Mouse (Mus musculus) stomach, embryonic 14.5 days (tissue): ENCODE data around the gene Plekhg6. TPM values are rescaled to one million over a fixed set of nuclear protein-coding genes. Genes with fewer than 3 reads are reported as not detected.
A peak's percentile ranks its signal among the peaks of the same experiment; 100 is the strongest.

Source experiments
- ATAC-seq: fragments of 200-750 bp; cut with Nextera tagmentation; 2 replicates; pipeline ENCODE4 v1.8.0; 2017; ENCODE audit warnings: low read depth, moderate TSS enrichment; ENCODE audit not compliant: insufficient number of reproducible peaks, insufficient read depth, low FRiP score
- H3K27ac ChIP-seq: fragments of 300-500 bp; sonication (generic); 2 replicates; pipeline ENCODE4 v1.5.1; 2014; ENCODE audit warnings: mild to moderate bottlenecking, low read length, moderate library complexity, mixed read lengths
- H3K27me3 ChIP-seq: fragments of 300-500 bp; sonication (generic); 2 replicates; pipeline ENCODE4 v1.6.1; 2014; ENCODE audit warnings: low read length, control low read depth, mixed read lengths; ENCODE audit not compliant: control insufficient read depth, insufficient read depth
- H3K36me3 ChIP-seq: fragments of 300-500 bp; sonication (generic); 2 replicates; pipeline ENCODE4 v1.6.1; 2014; ENCODE audit warnings: mild to moderate bottlenecking, control low read depth, low read length, moderate library complexity, mixed read lengths; ENCODE audit not compliant: control insufficient read depth, insufficient read depth
- H3K4me1 ChIP-seq: fragments of 300-500 bp; sonication (generic); 2 replicates; pipeline ENCODE4 v1.6.1; 2014; ENCODE audit warnings: low read length, control low read depth, mixed read lengths; ENCODE audit not compliant: control insufficient read depth, insufficient read depth
- H3K4me2 ChIP-seq: fragments of 300-500 bp; sonication (generic); replicated peaks from 2 replicates; pipeline ENCODE4 v1.6.1; 2014; ENCODE audit warnings: low read depth, low read length, control low read depth
- H3K4me3 ChIP-seq: fragments of 300-500 bp; sonication (generic); 2 replicates; pipeline ENCODE4 v1.5.1; 2014; ENCODE audit warnings: low read depth, low read length, control low read depth
- H3K9ac ChIP-seq: fragments of 300-500 bp; sonication (generic); replicated peaks from 2 replicates; pipeline ENCODE4 v1.6.1; 2014; ENCODE audit warnings: low read depth, mild to moderate bottlenecking, control low read depth, low read length, moderate library complexity, mixed read lengths
- H3K9me3 ChIP-seq: fragments of 300-500 bp; sonication (generic); 2 replicates; pipeline ENCODE4 v1.6.1; 2016; ENCODE audit warnings: low read depth, low read length, control low read depth; ENCODE audit not compliant: control insufficient read depth
- WGBS: fragments of 180-500 bp; shearing (Covaris S2); extraction: QIAGEN DNeasy Blood & Tissue Kit; methylation state at CpG from one replicate; pipeline ENCODE4 v1.1.7; 2014; 5-methylcytosine and 5-hydroxymethylcytosine counted together
- polyA plus RNA-seq: library from polyadenylated mRNA; unstranded; fragments of >200 nt; fragmentation: Nextera tagmentation; extraction: Ambion mirVana; gene quantifications from 2 replicates; pipeline ENCODE4 v1.2.1, GENCODE M21; 2014

Gene Plekhg6
- polyA plus RNA-seq, 1 experiment from 2014 or later = 2.1 TPM

GRCm38 (mm10) chr6:125334356-125334755 lies 46.2 kb downstream of the Plekhg6 start:
- 83% methylated on average over 2 of the region's 2 CpGs for WGBS

GRCm38 (mm10) chr6:125333112-125333899 lies 47.3 kb downstream of the Plekhg6 start:
- Histone ChIP-seq H3K27me3 (no peaks in the 10 kb centered on the region), H3K9ac (no peak overlapping the region), H3K27ac (no peak overlapping the region), H3K4me2 (no peak overlapping the region), H3K9me3 (no peaks in the 10 kb centered on the region), H3K4me3 (no peak overlapping the region), H3K36me3 (no peaks in the 10 kb centered on the region), H3K4me1 (peaks cover 6% of the 10 kb centered on the region; the same call in 1 of the 2 replicates)
- no peak for ATAC-seq
- WGBS = 66% methylated on average over 14 of the region's 14 CpGs

More at GRCm38 (mm10) chr6:125334356-125334755, 46.2 kb downstream of the Plekhg6 start:
- Histone ChIP-seq H3K4me2 (no peak overlapping the region), H3K4me1 (peaks cover 6% of the 10 kb centered on the region; the same call in 1 of the 2 replicates), H3K9ac (no peak overlapping the region), H3K27ac (no peak overlapping the region), H3K4me3 (no peak overlapping the region), H3K27me3 (no peaks in the 10 kb centered on the region), H3K36me3 (no peaks in the 10 kb centered on the region), H3K9me3 (no peaks in the 10 kb centered on the region)
- no peak for ATAC-seq

GRCm38 (mm10) chr6:125330626-125331326 lies 49.8 kb downstream of the Plekhg6 start:
- H3K27me3 ChIP-seq = no peaks in the 10 kb centered on the region
- H3K4me2 ChIP-seq = peak overlapping the region; percentile 64
- H3K36me3 ChIP-seq = no peaks in the 10 kb centered on the region
- peak; percentile 92 for ATAC-seq
- 2% methylated on average over 39 of the region's 39 CpGs for WGBS
- H3K4me3 ChIP-seq = peak overlapping the region; percentile 39
- H3K27ac ChIP-seq = no peak overlapping the region
- H3K4me1 ChIP-seq = peaks cover 6% of the 10 kb centered on the region; the same call in 1 of the 2 replicates
- no peaks in the 10 kb centered on the region for H3K9me3 ChIP-seq
- peak overlapping the region; percentile 28 for H3K9ac ChIP-seq

GRCm38 (mm10) chr6:125328243-125328642 lies 52.4 kb downstream of the Plekhg6 start:
- ATAC-seq = no peak
- H3K36me3 ChIP-seq = no peaks in the 10 kb centered on the region
- H3K4me2 ChIP-seq = no peak overlapping the region
- no peak overlapping the region for H3K9ac ChIP-seq
- H3K27me3 ChIP-seq = no peaks in the 10 kb centered on the region
- H3K9me3 ChIP-seq = no peaks in the 10 kb centered on the region
- peaks cover 6% of the 10 kb centered on the region; the same call in 1 of the 2 replicates for H3K4me1 ChIP-seq
- H3K4me3 ChIP-seq = no peak overlapping the region
- WGBS = 82% methylated on average over 5 of the region's 5 CpGs
- no peak overlapping the region for H3K27ac ChIP-seq

- Histone ChIP-seq H3K4me1 (peaks cover 11% of the 10 kb centered on the region), H3K4me3 (no peak overlapping the region), H3K36me3 (no peaks in the 10 kb centered on the region), H3K27ac (no peak overlapping the region), H3K4me2 (no peak overlapping the region), H3K9ac (no peak overlapping the region), H3K27me3 (0 out of 2 replicates have a peak, but pooled peaks cover 4% of the 10 kb centered on the region), H3K9me3 (no peaks in the 10 kb centered on the region)
- ATAC-seq = no peak
- 51% methylated on average over 6 of the region's 6 CpGs for WGBS
Measured at GRCm38 (mm10) chr6:125325337-125325736, 55.3 kb downstream of the Plekhg6 start.

- no peaks in the 10 kb centered on the region for H3K9me3 ChIP-seq
- H3K4me3 ChIP-seq = no peak overlapping the region
- no peak for ATAC-seq
- no peak overlapping the region for H3K9ac ChIP-seq
- 57% methylated on average over 6 of the region's 6 CpGs for WGBS
- H3K4me1 ChIP-seq = peaks cover 12% of the 10 kb centered on the region
- 0 out of 2 replicates have a peak, but pooled peaks cover 4% of the 10 kb centered on the region for H3K27me3 ChIP-seq
- no peaks in the 10 kb centered on the region for H3K36me3 ChIP-seq
- H3K4me2 ChIP-seq = no peak overlapping the region
- H3K27ac ChIP-seq = no peak overlapping the region
Measured at GRCm38 (mm10) chr6:125323547-125323946, 57.0 kb downstream of the Plekhg6 start.

GRCm38 (mm10) chr6:125322794-125323193 lies 57.8 kb downstream of the Plekhg6 start:
- WGBS = 51% methylated on average over 13 of the region's 13 CpGs
- ATAC-seq = no peak
- no peak overlapping the region for H3K9ac ChIP-seq

GRCm38 (mm10) chr6:125321114-125321855 lies 59.3 kb downstream of the Plekhg6 start:
- H3K4me2 ChIP-seq = peak overlapping the region; percentile 19; the same call in 1 of the 2 replicates
- no peak overlapping the region for H3K27ac ChIP-seq
- no peaks in the 10 kb centered on the region for H3K9me3 ChIP-seq
- 12% methylated on average over 26 of the region's 26 CpGs for WGBS
- H3K36me3 ChIP-seq = no peaks in the 10 kb centered on the region
- no peak overlapping the region for H3K4me3 ChIP-seq
- H3K27me3 ChIP-seq = 0 out of 2 replicates have a peak, but pooled peaks cover 4% of the 10 kb centered on the region
- no peak overlapping the region for H3K9ac ChIP-seq
- ATAC-seq = no peak
- H3K4me1 ChIP-seq = peaks cover 12% of the 10 kb centered on the region

More at GRCm38 (mm10) chr6:125322794-125323193, 57.8 kb downstream of the Plekhg6 start:
- H3K27ac ChIP-seq = no peak overlapping the region
- H3K27me3 ChIP-seq = 0 out of 2 replicates have a peak, but pooled peaks cover 4% of the 10 kb centered on the region
- H3K4me2 ChIP-seq = no peak overlapping the region
- H3K4me3 ChIP-seq = no peak overlapping the region
- H3K4me1 ChIP-seq = peaks cover 12% of the 10 kb centered on the region
- no peaks in the 10 kb centered on the region for H3K36me3 ChIP-seq
- H3K9me3 ChIP-seq = no peaks in the 10 kb centered on the region
